ENCODE assay signal across 23 mouse cellular contexts in the genomic region with DNA sequence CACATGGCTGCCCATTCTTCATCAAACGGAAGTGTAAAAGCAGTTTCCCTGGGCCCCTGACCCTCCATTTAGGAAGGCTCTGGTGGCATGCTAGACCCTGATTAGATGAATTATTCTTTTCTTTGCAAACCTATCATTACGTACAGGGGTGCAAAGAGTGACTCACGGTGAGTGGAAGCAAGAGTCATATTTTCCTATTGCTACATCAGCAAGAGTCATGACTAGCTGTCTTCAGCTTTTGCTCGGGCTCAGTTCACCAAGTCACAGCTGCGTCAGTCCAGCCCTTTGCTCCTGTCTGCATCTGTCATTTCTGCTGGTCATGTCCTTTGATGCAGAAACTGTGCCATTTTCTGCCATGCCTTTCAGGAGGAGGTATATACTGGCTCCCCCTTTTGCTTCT.
DNase-seq lines count a peak whose midpoint lies in the region; ATAC-seq and TF ChIP-seq lines count a peak whose summit lies in the region.
"Had no signal": no experiment of that assay in that cellular context is flagged by ENCODE, and none has a peak within 500 bp of the region (broad histone marks: within the 10 kb centered on the region; RNA-seq: fewer than 3 reads in every experiment).

No protein-coding gene starts in this region.

- intact Hi-C loops in left cerebral cortex, postnatal 36 days (cut with DNase I), result no loop called here

- H3ac ChIP-seq in myocyte (ENCODE audit: control insufficient read depth, insufficient read length), result no peak overlapping the region

- peak; percentile 63 for DNase-seq in adrenal gland, adult 2 months
- no peak for DNase-seq in adrenal gland, postnatal 4 days (ENCODE audit: low spot score in 2 of 2)
- DNase-seq in NIH3T3 (ENCODE audit: low read depth), result peak; percentile 88
- DNase-seq in adrenal gland, postnatal 25 days, result peak; percentile 8
- DNase-seq in left cerebral cortex, postnatal 36 days (ENCODE audit: low spot score in 2 of 2), result no peak
- DNase-seq: B cell, adult 2 months; cerebellum, adult 18-20 months; cerebellum, adult 9-11 months; cerebellum, postnatal 36 days; gastrocnemius, adult 2 months; gastrocnemius, postnatal 25 days; kidney, adult 8-10 months had no signal

- no peaks in the 10 kb centered on the region for H3K36me3 ChIP-seq in myocyte (ENCODE audit: control insufficient read depth, insufficient read depth)
- no peaks in the 10 kb centered on the region for H3K36me3 ChIP-seq in hindbrain, embryonic 16.5 days (ENCODE audit: control insufficient read depth, insufficient read depth, low read length)
- H3K36me3 ChIP-seq in midbrain, embryonic 15.5 days (replicated peaks), result no peaks in the 10 kb centered on the region
- H3K36me3 ChIP-seq: embryonic facial prominence, embryonic 13.5 days; forebrain, embryonic 10.5 days; heart, embryonic 12.5 days; hindbrain, embryonic 10.5 days had no signal

- WGBS in hindbrain, embryonic 16.5 days, result 84% methylated on average over 5 of the region's 5 CpGs
- WGBS in midbrain, embryonic 15.5 days, result 93% methylated on average over 5 of the region's 5 CpGs

- peak overlapping the region; percentile 30 for H3K4me2 ChIP-seq in myocyte (ENCODE audit: low read depth)
- no peak overlapping the region for H3K4me2 ChIP-seq in hindbrain, embryonic 16.5 days (ENCODE audit: low read length)
- H3K4me2 ChIP-seq in midbrain, embryonic 15.5 days, result no peak overlapping the region
- H3K4me2 ChIP-seq: embryonic facial prominence, embryonic 13.5 days; heart, embryonic 12.5 days; hindbrain, embryonic 14.5 days had no signal

- no peaks in the 10 kb centered on the region for H3K9me3 ChIP-seq in hindbrain, embryonic 16.5 days (ENCODE audit: control insufficient read depth, low read length)
- no peaks in the 10 kb centered on the region for H3K9me3 ChIP-seq in midbrain, embryonic 15.5 days
- H3K9me3 ChIP-seq: embryonic facial prominence, embryonic 13.5 days; forebrain, embryonic 10.5 days; hindbrain, embryonic 10.5 days had no signal

- no peak overlapping the region for H3K9ac ChIP-seq in hindbrain, embryonic 16.5 days (ENCODE audit: low read depth, low read length)
- no peak overlapping the region for H3K9ac ChIP-seq in midbrain, embryonic 15.5 days
- H3K9ac ChIP-seq: embryonic facial prominence, embryonic 13.5 days; heart, embryonic 12.5 days; hindbrain, embryonic 14.5 days had no signal

- H3K4me3 ChIP-seq in myocyte, result no peak overlapping the region
- no peak overlapping the region for H3K4me3 ChIP-seq in hindbrain, embryonic 16.5 days (ENCODE audit: low read length)
- H3K4me3 ChIP-seq in midbrain, embryonic 15.5 days, result no peak overlapping the region
- H3K4me3 ChIP-seq: embryonic facial prominence, embryonic 13.5 days; erythroblast, embryonic 14.5 days; forebrain, embryonic 10.5 days; gastrocnemius, adult 2 months; heart, embryonic 12.5 days; hindbrain, embryonic 10.5 days had no signal

- H3K27me3 ChIP-seq in myocyte (ENCODE audit: control insufficient read depth, insufficient read depth, insufficient read length), result no peaks in the 10 kb centered on the region
- H3K27me3 ChIP-seq in hindbrain, embryonic 16.5 days (replicated peaks; ENCODE audit: control insufficient read depth, insufficient read depth, low read length), result no peaks in the 10 kb centered on the region
- H3K27me3 ChIP-seq in midbrain, embryonic 15.5 days (replicated peaks), result no peaks in the 10 kb centered on the region
- H3K27me3 ChIP-seq: embryonic facial prominence, embryonic 13.5 days; heart, embryonic 12.5 days had no signal

- H3K79me2 ChIP-seq in myocyte (ENCODE audit: control insufficient read depth, insufficient read depth), result no peaks in the 10 kb centered on the region

- H3K4me1 ChIP-seq in hindbrain, embryonic 16.5 days (ENCODE audit: control insufficient read depth, insufficient read depth, low read depth, low read length), result no peaks in the 10 kb centered on the region
- H3K4me1 ChIP-seq in midbrain, embryonic 15.5 days, result no peaks in the 10 kb centered on the region
- H3K4me1 ChIP-seq: embryonic facial prominence, embryonic 13.5 days; forebrain, embryonic 10.5 days; heart, embryonic 12.5 days; hindbrain, embryonic 10.5 days had no signal

- no peak for TF ChIP-seq POLR2A in myocyte (IDR thresholded peaks at IDR 0.05; ENCODE audit: insufficient read length, low read depth)

- no peak overlapping the region for H3K27ac ChIP-seq in hindbrain, embryonic 16.5 days (ENCODE audit: low read depth, low read length)
- H3K27ac ChIP-seq in midbrain, embryonic 15.5 days, result no peak overlapping the region
- H3K27ac ChIP-seq: embryonic facial prominence, embryonic 13.5 days; forebrain, embryonic 10.5 days; gastrocnemius, adult 2 months; hindbrain, embryonic 10.5 days; hindbrain, embryonic 14.5 days had no signal

- ATAC-seq in hindbrain, embryonic 16.5 days, result no peak
- ATAC-seq in midbrain, embryonic 15.5 days (replicated peaks), result no peak
- ATAC-seq: forebrain, embryonic 14.5 days; intestine, postnatal 0 days had no signal

TF ChIP-seq in myocyte, 11 proteins besides CTCF, POLR2A, EP300 and RAD21:
- TF ChIP-seq MYOD1 (IDR thresholded peaks at IDR 0.05; ENCODE audit: control insufficient read depth in 1 of 3, insufficient read length in 2 of 3, low read depth in 2 of 3) (no peak), USF1 (IDR thresholded peaks at IDR 0.05; ENCODE audit: low read depth) (no peak), POLR2AphosphoS2 (IDR thresholded peaks at IDR 0.05; ENCODE audit: insufficient read length, low read depth) (no peak), REST (IDR thresholded peaks at IDR 0.05; ENCODE audit: insufficient read depth, insufficient read length) (no peak), CEBPB (IDR thresholded peaks at IDR 0.05; ENCODE audit: insufficient read depth, poor library complexity, severe bottlenecking) (0 out of 2 replicates have a peak, but pooled peaks have one; percentile 35)

Comparison
In these comparisons a context has a peak if more than half of its experiments do, and no peak if none do; other contexts are left out.
1. DNase-seq: peak in adrenal gland, adult 2 months (single experiment), NIH3T3 (single experiment) and adrenal gland, postnatal 25 days (single experiment); none in adrenal gland, postnatal 4 days (0 of 2) and left cerebral cortex, postnatal 36 days (0 of 2).